Mouse (Mus musculus) left cerebral cortex, postnatal 36 days (tissue): Measurements from ENCODE around the gene Tbc1d24. TPM values are rescaled to one million over a fixed set of nuclear protein-coding genes. Genes with fewer than 3 reads are reported as not detected.
"Not testable (repeated sequence)": the region's sequence is repeated elsewhere in the genome, so short reads cannot be mapped to it uniquely, and the experiment has no call there.

Source experiments
- DNase-seq, 2 experiments: peaks; one replicate each; pipeline ENCODE4 v3.0.0; 2021 to 2022; ENCODE audit warnings: low spot score in 2 of 2, mixed read lengths in 1 of 2
- intact Hi-C: fragments of 180-260 bp; cut with DNase I; formaldehyde crosslinking; loops from one replicate; pipeline ENCODE4 v1.15.1; 2025
- total RNA-seq, 2 experiments: library from RNA; stranded (reverse); gene quantifications; 2 replicates each; pipeline ENCODE4 v1.2.3; 2021

Tbc1d24 gene
- total RNA-seq, 2 experiments from 2014 or later = 64.4 to 65.5 TPM

- no peak for DNase-seq
- intact Hi-C loops = loop anchor here (10.0 kb wide), 1 partner anchor 253 kb away; the partner anchor contains the start of gene Rnps1
These were observed 43.9 kb downstream of the Tbc1d24 start for GRCm38 (mm10) chr17:24161466-24161865.

DNA sequence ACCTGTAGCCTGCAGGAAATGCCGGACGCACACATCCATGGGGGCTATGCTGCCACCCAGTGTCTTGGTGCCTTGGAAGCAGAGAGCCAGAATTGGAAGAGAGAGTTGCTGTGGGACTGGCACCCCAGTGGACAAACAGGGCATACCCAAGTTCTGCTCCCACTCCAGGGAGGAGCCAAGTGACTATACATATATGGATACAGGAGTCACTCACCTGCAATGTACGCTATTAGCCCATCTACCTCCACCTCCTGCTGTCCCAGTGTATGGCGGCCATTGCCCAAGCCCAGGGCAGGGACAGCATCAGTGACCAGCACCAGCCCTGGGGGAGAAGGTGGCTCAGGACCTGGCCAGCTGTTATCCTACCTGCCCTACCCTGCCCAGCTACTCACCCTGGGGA lies 47.8 kb downstream of the Tbc1d24 start:
- intact Hi-C loops = no loop called here
- no peak for DNase-seq

- no peak for DNase-seq
- intact Hi-C loops = no loop called here
These were observed 48.2 kb downstream of the Tbc1d24 start for GRCm38 (mm10) chr17:24157121-24157520.

DNA sequence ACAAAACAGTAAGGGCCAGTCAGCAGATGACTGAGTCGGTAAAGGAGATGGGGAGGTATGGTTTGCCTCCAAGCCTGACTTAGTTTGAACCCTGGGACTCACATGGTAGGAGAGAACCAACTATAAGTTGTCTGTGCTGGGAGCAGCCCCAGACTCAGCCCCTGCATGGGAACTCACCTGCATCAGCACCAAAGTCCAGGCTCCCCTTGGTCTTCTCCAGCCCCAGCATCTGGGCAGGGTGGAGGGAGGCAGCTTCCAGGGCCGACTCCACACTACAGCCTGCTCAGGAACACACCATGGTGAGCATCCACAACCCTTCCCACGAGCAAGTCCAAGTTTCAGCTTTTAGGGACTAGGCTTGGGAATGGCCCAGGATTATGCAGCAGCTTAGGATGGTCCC lies 49.0 kb downstream of the Tbc1d24 start:
- intact Hi-C loops = no loop called here

DNA sequence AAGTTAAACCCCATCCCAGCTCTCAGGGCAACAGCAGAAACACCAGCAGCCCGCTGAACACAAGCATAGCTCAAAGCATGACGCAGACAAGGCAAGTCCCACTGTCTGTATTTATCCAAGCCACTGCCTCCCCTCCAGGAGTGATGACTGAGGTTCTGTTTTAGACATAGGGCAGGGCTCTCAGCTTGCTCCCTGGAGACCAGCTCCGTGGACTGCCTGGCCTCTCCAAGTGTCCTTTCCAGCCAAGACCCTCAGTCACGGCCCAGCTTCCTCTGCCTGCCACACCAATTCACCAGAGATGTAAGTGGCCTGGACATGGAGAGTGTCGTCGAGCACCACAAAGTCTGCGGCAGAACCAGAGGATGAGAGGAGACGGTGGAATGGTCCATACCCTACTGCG lies 49.6 kb downstream of the Tbc1d24 start:
- intact Hi-C loops = no loop called here
- no peak for DNase-seq

More for the DNA sequence above, 49.0 kb downstream of the Tbc1d24 start:
- no peak for DNase-seq

- DNase-seq = no peak
- intact Hi-C loops = no loop called here
These were observed 50.9 kb downstream of the Tbc1d24 start for GRCm38 (mm10) chr17:24154463-24154862.

- peak; percentile 57 to 64 for DNase-seq
- intact Hi-C loops = no loop called here
These were observed 53.3 kb downstream of the Tbc1d24 start for GRCm38 (mm10) chr17:24151890-24152563.

GRCm38 (mm10) chr17:24151382-24151781 lies 54.0 kb downstream of the Tbc1d24 start:
- intact Hi-C loops = no loop called here
- no peak for DNase-seq

DNA sequence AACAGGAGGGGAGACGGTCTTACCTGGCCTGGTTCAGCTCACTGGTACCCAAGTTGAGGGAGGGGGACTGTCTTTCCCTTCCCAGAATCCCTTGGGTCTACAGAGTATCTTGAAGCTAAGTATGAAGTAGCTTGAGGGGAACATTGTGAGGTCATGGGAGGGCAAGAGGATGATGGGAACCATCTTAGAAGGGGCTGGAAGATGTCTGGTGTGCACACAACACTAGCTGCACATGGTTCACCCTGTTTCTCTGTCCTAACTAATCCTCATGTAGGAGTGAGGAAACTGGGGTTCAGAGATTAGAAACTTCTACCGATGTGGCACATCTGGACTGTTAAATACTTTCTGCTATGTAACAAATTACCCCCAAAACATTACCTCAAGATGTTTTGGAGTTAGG lies 54.5 kb downstream of the Tbc1d24 start, which contains the start of gene Pdpk1:
Gene Pdpk1 (minus strand): TSS at position 101 of the 400 bp plus-strand sequence.
- DNase-seq = no peak
- intact Hi-C loops = no loop called here

GRCm38 (mm10) chr17:24149421-24149820 lies 55.9 kb downstream of the Tbc1d24 start:
- DNase-seq = no peak
- intact Hi-C loops = no loop called here

DNA sequence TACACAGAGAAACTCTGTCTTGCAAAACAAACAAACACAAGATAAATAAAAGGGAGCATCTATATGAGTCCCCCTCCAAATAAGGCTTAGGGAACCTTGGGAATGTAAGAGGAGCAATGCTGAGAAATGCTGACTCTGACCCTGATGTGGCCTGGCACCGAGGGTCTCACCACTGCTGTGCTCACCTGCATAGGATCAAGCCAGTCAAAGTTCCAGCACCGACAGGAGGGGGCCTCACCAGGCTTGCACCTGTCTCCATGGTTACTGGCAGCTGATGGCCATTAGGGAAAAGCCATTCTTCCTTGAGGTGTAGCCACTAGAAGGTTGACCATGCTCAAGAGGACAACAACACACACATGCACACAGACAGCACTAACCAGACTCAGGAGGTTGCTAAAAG lies 62.5 kb downstream of the Tbc1d24 start:
- intact Hi-C loops = no loop called here
- DNase-seq = no peak

DNA sequence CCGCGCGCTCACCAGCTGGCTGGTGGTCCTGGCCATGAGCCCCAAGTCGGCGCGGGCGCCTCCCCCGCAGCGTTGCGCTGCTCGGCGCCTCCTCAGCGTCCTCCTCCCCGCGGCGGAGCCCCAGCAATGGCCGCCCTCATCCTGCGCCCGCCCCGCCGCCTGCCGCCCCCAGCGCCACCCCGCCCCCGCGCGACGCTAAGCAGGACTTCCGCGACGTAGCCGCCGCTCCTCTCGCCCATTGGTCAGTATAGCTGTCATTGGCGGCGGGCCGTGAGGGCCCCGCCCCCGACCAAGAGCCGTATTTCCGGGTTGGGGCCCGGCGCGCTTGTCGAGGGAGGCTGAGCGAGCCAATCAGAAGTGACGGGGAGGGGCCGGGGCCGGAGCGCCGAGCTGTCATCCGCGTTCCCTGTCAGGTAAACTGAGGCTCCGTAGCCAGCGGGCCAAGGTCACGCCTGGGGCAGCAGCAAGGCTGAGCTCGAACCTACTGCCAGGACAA lies 63.9 kb downstream of the Tbc1d24 start:
- intact Hi-C loops = no loop called here

DNA sequence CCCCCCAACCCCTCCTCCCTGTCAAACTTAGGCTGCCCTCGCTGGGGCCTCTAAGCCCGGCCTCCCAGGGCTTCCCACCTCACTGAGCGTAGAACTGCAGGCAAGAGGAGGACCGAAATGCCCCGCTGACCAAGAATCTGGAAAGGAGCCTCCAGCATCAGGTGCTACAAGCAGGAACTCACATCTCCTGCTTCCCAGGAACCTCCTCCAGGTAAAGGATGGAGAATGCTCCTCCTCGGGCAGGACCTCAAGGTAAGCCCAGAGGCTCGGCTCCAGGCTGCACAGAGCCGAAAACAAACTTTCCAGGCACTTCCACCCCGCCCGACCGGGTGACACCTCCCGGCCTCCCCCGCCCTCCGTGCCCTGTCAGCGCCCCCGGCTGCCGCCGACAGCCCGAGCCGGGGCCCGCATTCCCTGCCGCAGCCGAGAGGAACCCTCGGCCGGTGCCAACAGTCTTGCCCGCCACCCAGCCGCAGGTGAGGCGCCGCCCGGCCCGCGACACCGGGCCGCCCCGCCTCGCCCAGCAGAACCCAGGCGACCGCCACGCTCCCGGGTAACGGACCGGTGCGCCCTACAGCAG lies 64.4 kb downstream of the Tbc1d24 start:
- DNase-seq = no peak

More for the DNA sequence above, 63.9 kb downstream of the Tbc1d24 start:
- DNase-seq = peak; percentile 96 to 98

DNA sequence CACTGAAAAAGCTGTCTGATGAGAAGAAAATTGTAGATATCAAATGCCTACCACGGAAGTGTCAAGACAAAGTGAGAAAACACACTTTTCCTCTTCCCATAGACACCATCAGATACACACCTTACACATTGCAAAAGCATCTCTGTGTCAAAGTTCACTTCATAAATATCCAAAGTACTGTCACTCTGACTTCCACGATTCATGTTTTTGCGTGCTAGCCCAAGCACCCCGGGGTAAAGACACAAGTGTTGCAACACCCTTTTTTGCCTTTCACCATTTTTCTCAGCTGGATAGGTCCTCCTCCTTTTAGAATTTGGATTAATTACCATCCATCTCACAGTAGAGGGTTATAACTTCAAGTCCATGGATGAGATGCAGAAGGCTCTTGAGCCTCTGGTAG lies 65.4 kb downstream of the Tbc1d24 start:
- intact Hi-C loops = no loop called here
- no peak for DNase-seq

More for the DNA sequence above, 64.4 kb downstream of the Tbc1d24 start:
- intact Hi-C loops = no loop called here

DNA sequence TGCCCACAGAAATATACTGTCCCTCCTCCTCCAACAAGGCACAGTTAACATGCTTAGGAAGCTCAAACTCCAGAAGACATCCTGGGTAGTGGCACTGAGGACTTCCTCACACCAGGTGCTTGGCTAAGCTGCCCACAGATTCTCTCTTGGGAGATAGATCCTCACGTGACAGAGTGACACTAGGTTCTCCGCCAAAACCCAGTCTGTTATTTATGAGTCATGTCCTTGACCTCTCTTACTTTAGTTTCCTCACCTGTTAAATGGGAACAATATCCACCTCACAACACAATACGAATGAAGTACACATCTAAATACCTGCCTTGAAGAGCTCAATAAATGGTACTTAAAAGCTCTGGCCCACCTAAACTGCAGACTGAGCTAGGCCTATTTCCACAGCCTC lies 66.1 kb downstream of the Tbc1d24 start:
- intact Hi-C loops = no loop called here
- DNase-seq = no peak

GRCm38 (mm10) chr17:24137226-24137880 lies 68.0 kb downstream of the Tbc1d24 start:
- no peak for DNase-seq
- intact Hi-C loops = no loop called here

DNA sequence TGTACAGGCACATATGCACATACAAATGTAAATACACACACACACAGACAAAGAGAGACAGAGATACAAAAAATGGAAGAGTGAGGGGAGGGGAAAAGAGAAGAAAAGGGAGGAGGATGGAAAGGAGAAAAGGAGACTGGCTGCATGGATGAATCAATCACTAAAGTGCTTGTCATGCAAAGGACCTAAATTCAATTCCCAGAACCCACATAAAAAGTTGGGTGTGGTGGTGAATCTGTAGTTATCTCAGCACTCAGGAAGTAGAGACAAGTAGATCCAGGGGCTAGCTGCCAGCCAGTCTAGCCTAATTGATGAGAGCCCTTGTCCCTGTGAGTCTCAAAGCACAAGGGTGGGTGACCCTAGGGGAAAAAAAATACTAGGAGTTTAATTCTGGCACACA lies 71.3 kb downstream of the Tbc1d24 start:
- intact Hi-C loops = no loop called here

DNA sequence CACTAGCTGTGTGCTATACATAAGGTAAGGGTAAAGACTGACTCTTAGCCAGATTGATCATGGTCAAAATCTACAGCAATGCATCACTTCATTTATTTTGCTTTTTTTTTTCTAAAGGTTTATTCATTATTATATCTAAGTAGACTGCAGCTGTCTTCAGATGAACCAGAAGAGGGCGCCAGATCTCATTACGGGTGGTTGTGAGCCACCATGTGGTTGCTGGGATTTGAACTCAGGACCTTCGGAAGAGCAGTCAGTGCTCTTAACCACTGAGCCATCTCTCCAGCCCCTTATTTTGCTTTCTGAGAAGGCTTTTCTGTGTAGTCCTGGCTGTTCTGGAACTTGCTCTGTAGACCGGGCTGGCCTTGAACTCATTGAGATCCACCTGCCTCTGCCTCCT lies 72.4 kb downstream of the Tbc1d24 start:
- DNase-seq, intact Hi-C loops: not testable (repeated sequence)

More for the DNA sequence above, 71.3 kb downstream of the Tbc1d24 start:
- DNase-seq = no peak

GRCm38 (mm10) chr17:24131570-24131969 lies 73.8 kb downstream of the Tbc1d24 start:
- DNase-seq = no peak
- intact Hi-C loops = no loop called here

- DNase-seq, intact Hi-C loops: not testable (repeated sequence)
These were observed 76.1 kb downstream of the Tbc1d24 start for GRCm38 (mm10) chr17:24129246-24129645.

DNA sequence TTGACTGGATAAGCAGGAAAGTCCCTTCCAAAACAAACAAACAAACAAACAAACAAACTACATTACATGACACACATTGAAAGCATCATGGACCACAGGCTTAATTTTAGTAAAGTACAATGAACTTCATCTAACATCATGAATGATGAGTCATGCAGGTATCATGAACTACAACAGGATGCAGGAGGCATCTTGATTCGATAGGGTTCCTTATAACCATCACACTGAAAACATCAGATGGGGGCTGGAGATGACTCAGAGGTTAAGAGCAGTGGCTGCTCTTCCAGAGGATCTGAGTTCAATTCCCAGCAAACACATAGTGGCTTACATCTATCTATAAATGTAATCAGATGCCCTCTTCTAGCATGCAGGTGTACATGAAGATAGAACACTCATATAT lies 77.8 kb downstream of the Tbc1d24 start:
- no peak for DNase-seq
- intact Hi-C loops = no loop called here
